In genomic region chr1:90936990-90937389, GRCm38 (mm10) we compare ENCODE assay signal across 27 mouse cellular contexts. TPM values are rescaled to one million over a fixed set of nuclear protein-coding genes. Genes with fewer than 3 reads are reported as not detected.
A peak's percentile ranks its signal among the peaks of the same experiment; 100 is the strongest.
DNase-seq lines count a peak whose midpoint lies in the region; ATAC-seq and TF ChIP-seq lines count a peak whose summit lies in the region.
"Had no signal": no experiment of that assay in that cellular context is flagged by ENCODE, and none has a peak within 500 bp of the region (broad histone marks: within the 10 kb centered on the region; RNA-seq: fewer than 3 reads in every experiment).

No protein-coding gene starts in this region.

- peak; percentile 44 for DNase-seq in retina, embryonic 14.5 days (ENCODE audit: low spot score)
- DNase-seq in retina, postnatal 1 day, result no peak
- DNase-seq in hindbrain, embryonic 11.5 days (ENCODE audit: low spot score), result no peak
- DNase-seq: adrenal gland, adult 8-10 months; adrenal gland, postnatal 14 days; adrenal gland, postnatal 36 days; B cell, adult 2 months; cerebellum, adult 11-12 months; cerebellum, adult 2 months; cerebellum, adult 9-10 months; cerebellum, postnatal 10 days; cerebellum, postnatal 25 days had no signal

- no peaks in the 10 kb centered on the region for H3K9me3 ChIP-seq in intestine, postnatal 0 days (ENCODE audit: control insufficient read depth)
- H3K9me3 ChIP-seq in hindbrain, embryonic 11.5 days (ENCODE audit: control insufficient read depth, low read length), result no peaks in the 10 kb centered on the region
- H3K9me3 ChIP-seq in kidney, embryonic 16.5 days (ENCODE audit: low read length), result no peaks in the 10 kb centered on the region
- H3K9me3 ChIP-seq: embryonic facial prominence, embryonic 13.5 days; embryonic facial prominence, embryonic 15.5 days; forebrain, embryonic 10.5 days; forebrain, embryonic 12.5 days had no signal

- WGBS in intestine, postnatal 0 days, result 43% methylated on average over 9 of the region's 9 CpGs
- WGBS in hindbrain, embryonic 11.5 days, result 80% methylated on average over 9 of the region's 9 CpGs
- 54% methylated on average over 9 of the region's 9 CpGs for WGBS in kidney, embryonic 16.5 days

- H3K4me3 ChIP-seq in intestine, postnatal 0 days (ENCODE audit: low read depth, low read length), result no peak overlapping the region
- H3K4me3 ChIP-seq in hindbrain, embryonic 11.5 days (ENCODE audit: low read depth, low read length), result no peak overlapping the region
- no peak overlapping the region for H3K4me3 ChIP-seq in kidney, embryonic 16.5 days (ENCODE audit: low read length)
- H3K4me3 ChIP-seq: embryonic facial prominence, embryonic 13.5 days; embryonic facial prominence, embryonic 15.5 days; erythroblast, embryonic 14.5 days; forebrain, embryonic 10.5 days; forebrain, embryonic 12.5 days had no signal

- no peak for TF ChIP-seq CTCF in intestine, postnatal 0 days (IDR thresholded peaks at IDR 0.05; ENCODE audit: low read depth)

- ATAC-seq in intestine, postnatal 0 days, result peak; percentile 58
- no peak for ATAC-seq in hindbrain, embryonic 11.5 days (ENCODE audit: low FRiP score)
- no peak for ATAC-seq in kidney, embryonic 16.5 days (ENCODE audit: low FRiP score, low TSS enrichment)
- ATAC-seq: activated CD4-positive, CD25-positive, alpha-beta regulatory T cell, adult 4 months; CD4-positive, CD25-positive, alpha-beta regulatory T cell, adult 4 months; forebrain, embryonic 14.5 days; forebrain, embryonic 16.5 days; Patski had no signal

- H3K27me3 ChIP-seq in intestine, postnatal 0 days (replicated peaks; ENCODE audit: control insufficient read depth, insufficient read depth, low read length), result no peaks in the 10 kb centered on the region
- H3K27me3 ChIP-seq in hindbrain, embryonic 11.5 days (ENCODE audit: control insufficient read depth, insufficient read depth, low read length), result no peaks in the 10 kb centered on the region
- no peaks in the 10 kb centered on the region for H3K27me3 ChIP-seq in kidney, embryonic 16.5 days (ENCODE audit: insufficient read depth, low read length)
- H3K27me3 ChIP-seq: embryonic facial prominence, embryonic 13.5 days; embryonic facial prominence, embryonic 15.5 days; forebrain, embryonic 12.5 days; Patski had no signal

- peaks cover 7% of the 10 kb centered on the region; the same call in 1 of the 2 replicates for H3K36me3 ChIP-seq in intestine, postnatal 0 days (ENCODE audit: control insufficient read depth, insufficient read depth)
- H3K36me3 ChIP-seq in hindbrain, embryonic 11.5 days (ENCODE audit: control insufficient read depth, insufficient read depth, low read length), result no peaks in the 10 kb centered on the region
- H3K36me3 ChIP-seq in kidney, embryonic 16.5 days (ENCODE audit: insufficient read depth, low read length), result no peaks in the 10 kb centered on the region
- H3K36me3 ChIP-seq: embryonic facial prominence, embryonic 13.5 days; embryonic facial prominence, embryonic 15.5 days; forebrain, embryonic 10.5 days; forebrain, embryonic 12.5 days; G1E had no signal

- H3K9ac ChIP-seq in intestine, postnatal 0 days (ENCODE audit: low read depth, low read length), result no peak overlapping the region
- H3K9ac ChIP-seq in hindbrain, embryonic 11.5 days (ENCODE audit: low read depth, low read length), result no peak overlapping the region
- no peak overlapping the region for H3K9ac ChIP-seq in kidney, embryonic 16.5 days (replicated peaks; ENCODE audit: low read length)
- H3K9ac ChIP-seq: embryonic facial prominence, embryonic 13.5 days; embryonic facial prominence, embryonic 15.5 days; forebrain, embryonic 12.5 days had no signal

- no peak overlapping the region for H3K4me2 ChIP-seq in intestine, postnatal 0 days (replicated peaks; ENCODE audit: low read depth)
- no peak overlapping the region for H3K4me2 ChIP-seq in hindbrain, embryonic 11.5 days (replicated peaks; ENCODE audit: low read depth, low read length)
- H3K4me2 ChIP-seq in kidney, embryonic 16.5 days (replicated peaks; ENCODE audit: low read depth, low read length), result no peak overlapping the region
- H3K4me2 ChIP-seq: embryonic facial prominence, embryonic 13.5 days; embryonic facial prominence, embryonic 15.5 days; forebrain, embryonic 12.5 days had no signal

- no peak overlapping the region for H3K27ac ChIP-seq in intestine, postnatal 0 days (ENCODE audit: low read depth, low read length)
- H3K27ac ChIP-seq in hindbrain, embryonic 11.5 days (ENCODE audit: low read depth, low read length), result no peak overlapping the region
- H3K27ac ChIP-seq in kidney, embryonic 16.5 days (ENCODE audit: low read length), result no peak overlapping the region
- H3K27ac ChIP-seq: embryonic facial prominence, embryonic 13.5 days; embryonic facial prominence, embryonic 15.5 days; forebrain, embryonic 10.5 days; forebrain, embryonic 12.5 days had no signal

- no peaks in the 10 kb centered on the region for H3K4me1 ChIP-seq in intestine, postnatal 0 days (replicated peaks; ENCODE audit: control insufficient read depth, insufficient read depth, low read length)
- no peaks in the 10 kb centered on the region for H3K4me1 ChIP-seq in hindbrain, embryonic 11.5 days (replicated peaks; ENCODE audit: control insufficient read depth, insufficient read depth, low read length)
- H3K4me1 ChIP-seq in kidney, embryonic 16.5 days (ENCODE audit: insufficient read depth, low read length), result no peaks in the 10 kb centered on the region
- H3K4me1 ChIP-seq: embryonic facial prominence, embryonic 13.5 days; embryonic facial prominence, embryonic 15.5 days; forebrain, embryonic 12.5 days had no signal

RNA-seq across cellular contexts. Expression of gene Prlh, which starts 15.9 kb away (rescaled TPM):
- polyA plus RNA-seq in intestine, postnatal 0 days (2015; fragmentation: Nextera tagmentation; extraction: Ambion mirVana), result not detected in 2 replicates
- polyA plus RNA-seq in hindbrain, embryonic 11.5 days (2014; fragmentation: Nextera tagmentation; extraction: Ambion mirVana), result not detected in 2 replicates
- not detected in 2 replicates for polyA plus RNA-seq in kidney, embryonic 16.5 days (2015; fragmentation: Nextera tagmentation; extraction: Ambion mirVana)
- polyA plus RNA-seq: activated CD4-positive, CD25-positive, alpha-beta regulatory T cell, adult 4 months; CD4-positive, CD25-positive, alpha-beta regulatory T cell, adult 4 months; cortical plate, adult 2 months; embryonic facial prominence, embryonic 11.5 days; embryonic facial prominence, embryonic 13.5 days; embryonic facial prominence, embryonic 15.5 days; forebrain, embryonic 10.5 days; forebrain, embryonic 12.5 days; forebrain, embryonic 14.5 days; forebrain, embryonic 16.5 days; G1E; Patski had no signal

RNA-seq across cellular contexts. Expression of gene Mlph, which starts 22.1 kb away (rescaled TPM):
- polyA plus RNA-seq in intestine, postnatal 0 days (2015; fragmentation: Nextera tagmentation; extraction: Ambion mirVana), result 3.0 and 3.4 TPM in 2 replicates
- polyA plus RNA-seq in hindbrain, embryonic 11.5 days (2014; fragmentation: Nextera tagmentation; extraction: Ambion mirVana), result 0.03 TPM in 1 of 2 replicates, not detected in the other
- polyA plus RNA-seq in kidney, embryonic 16.5 days (2015; fragmentation: Nextera tagmentation; extraction: Ambion mirVana), result 0.26 and 0.82 TPM in 2 replicates
- polyA plus RNA-seq: activated CD4-positive, CD25-positive, alpha-beta regulatory T cell, adult 4 months; CD4-positive, CD25-positive, alpha-beta regulatory T cell, adult 4 months; erythroblast, embryonic 14.5 days; G1E had no signal

RNA-seq across cellular contexts. Expression of gene Rab17, which starts 32.5 kb away (rescaled TPM):
- polyA plus RNA-seq in intestine, postnatal 0 days (2015; fragmentation: Nextera tagmentation; extraction: Ambion mirVana), result 75.4 and 93.3 TPM in 2 replicates
- 0.33 TPM in 1 of 2 replicates, not detected in the other for polyA plus RNA-seq in hindbrain, embryonic 11.5 days (2014; fragmentation: Nextera tagmentation; extraction: Ambion mirVana)
- 10.8 and 12.0 TPM in 2 replicates for polyA plus RNA-seq in kidney, embryonic 16.5 days (2015; fragmentation: Nextera tagmentation; extraction: Ambion mirVana)
- polyA plus RNA-seq: activated CD4-positive, CD25-positive, alpha-beta regulatory T cell, adult 4 months; CD4-positive, CD25-positive, alpha-beta regulatory T cell, adult 4 months; cerebellum, adult 2 months; erythroblast, embryonic 14.5 days; forebrain, embryonic 12.5 days; G1E had no signal
